Mouse (Mus musculus): ENCODE results near the gene Copa. TPM values are rescaled to one million over a fixed set of nuclear protein-coding genes. Genes with fewer than 3 reads are reported as not detected.

Copa gene
- total and polyA plus RNA-seq, 3 experiments: 81.2 to 118 (median 92.3) TPM

- peak; percentile 94 for TF ChIP-seq CHD1 (IDR thresholded peaks at IDR 0.05; ENCODE audit: low read depth, low read length)
- TF ChIP-seq TAL1 (IDR thresholded peaks at IDR 0.05; ENCODE audit: low read length): peak; percentile 41
- no peak for TF ChIP-seq MAFK (IDR thresholded peaks at IDR 0.05; ENCODE audit: borderline replicate concordance, low read depth, low read length)
- TF ChIP-seq JUND (IDR thresholded peaks at IDR 0.05; ENCODE audit: low read depth, low read length): no peak
These were observed 66.9 kb downstream of the Copa start (continued) for GRCm38 (mm10) chr1:172148955-172149815.

GRCm38 (mm10) chr1:172154536-172154935 lies 72.2 kb downstream of the Copa start:
- TF ChIP-seq USF1 (IDR thresholded peaks at IDR 0.05; ENCODE audit: low read depth, low read length) (no peak), RAD21 (IDR thresholded peaks at IDR 0.05; ENCODE audit: low read depth, low read length) (no peak), ELF1 (IDR thresholded peaks at IDR 0.05; ENCODE audit: low read depth, low read length) (no peak)
- no peaks in the 10 kb centered on the region for H3K9me3 ChIP-seq (replicated peaks; ENCODE audit: insufficient read depth, low read length)
- no peaks in the 10 kb centered on the region for H3K27me3 ChIP-seq (ENCODE audit: control insufficient read depth in 1 of 2, insufficient read depth in 2 of 2, low read length in 2 of 2)
- peaks cover 9 to 12% of the 10 kb centered on the region in 2 experiments for H3K36me3 ChIP-seq (ENCODE audit: control insufficient read depth in 1 of 2, insufficient read depth in 2 of 2, low read length in 2 of 2)
- no peak for DNase-seq (ENCODE audit: low read depth, low spot score)
- H3K79me2 ChIP-seq (ENCODE audit: control insufficient read depth, insufficient read depth, low read length, poor library complexity): peaks cover 17% of the 10 kb centered on the region
- no peak overlapping the region for H3K4me3 ChIP-seq (ENCODE audit: control insufficient read depth in 1 of 2, insufficient read depth in 1 of 2, low read depth in 2 of 2, low read length in 2 of 2)
- peaks cover 3 to 7% of the 10 kb centered on the region in 2 experiments; a peak in 3 of 4 replicates for H3K4me1 ChIP-seq (ENCODE audit: control insufficient read depth in 1 of 2, insufficient read depth in 2 of 2, low read length in 2 of 2)
- no peak overlapping the region for H3K27ac ChIP-seq (ENCODE audit: control insufficient read depth, low read depth, low read length)
- no peak overlapping the region for H3K9ac ChIP-seq (ENCODE audit: control insufficient read depth, low read depth, low read length, poor library complexity, severe bottlenecking)

- no peak for DNase-seq (ENCODE audit: low read depth, low spot score)
- Histone ChIP-seq H3K79me2 (ENCODE audit: control insufficient read depth, insufficient read depth, low read length, poor library complexity) (peaks cover 13% of the 10 kb centered on the region), H3K36me3 (ENCODE audit: control insufficient read depth in 1 of 2, insufficient read depth in 2 of 2, low read length in 2 of 2) (peaks cover 4 to 12% of the 10 kb centered on the region in 2 experiments), H3K4me3 (ENCODE audit: control insufficient read depth in 1 of 2, insufficient read depth in 1 of 2, low read depth in 2 of 2, low read length in 2 of 2) (no peak overlapping the region), H3K27ac (ENCODE audit: control insufficient read depth, low read depth, low read length) (no peak overlapping the region), H3K27me3 (ENCODE audit: control insufficient read depth in 1 of 2, insufficient read depth in 2 of 2, low read length in 2 of 2) (no peaks in the 10 kb centered on the region), H3K4me1 (ENCODE audit: control insufficient read depth in 1 of 2, insufficient read depth in 2 of 2, low read length in 2 of 2) (peaks cover 3 to 5% of the 10 kb centered on the region in 2 experiments; a peak in 2 of 4 replicates), H3K9me3 (replicated peaks; ENCODE audit: insufficient read depth, low read length) (no peaks in the 10 kb centered on the region), H3K9ac (ENCODE audit: control insufficient read depth, low read depth, low read length, poor library complexity, severe bottlenecking) (no peak overlapping the region)
- TF ChIP-seq ZKSCAN1 (IDR thresholded peaks at IDR 0.05; ENCODE audit: low read depth, low read length): no peak
- no peak for TF ChIP-seq EP300 (IDR thresholded peaks at IDR 0.05; ENCODE audit: low read depth in 1 of 2, low read length in 2 of 2)
- no peak for TF ChIP-seq POLR2A (IDR thresholded peaks at IDR 0.05; ENCODE audit: control insufficient read depth in 1 of 2, insufficient read depth in 1 of 2, low read depth in 1 of 2, low read length in 2 of 2, poor library complexity in 1 of 2)
These were observed 73.2 kb downstream of the Copa start for GRCm38 (mm10) chr1:172155518-172155917.

GRCm38 (mm10) chr1:172159970-172160369 lies 77.6 kb downstream of the Copa start:
- Histone ChIP-seq H3K4me3 (ENCODE audit: control insufficient read depth in 1 of 2, insufficient read depth in 1 of 2, low read depth in 2 of 2, low read length in 2 of 2) (no peak overlapping the region), H3K27me3 (ENCODE audit: control insufficient read depth in 1 of 2, insufficient read depth in 2 of 2, low read length in 2 of 2) (no peaks in the 10 kb centered on the region), H3K27ac (ENCODE audit: control insufficient read depth, low read depth, low read length) (no peak overlapping the region), H3K79me2 (ENCODE audit: control insufficient read depth, insufficient read depth, low read length, poor library complexity) (peaks cover 8% of the 10 kb centered on the region), H3K4me1 (ENCODE audit: control insufficient read depth in 1 of 2, insufficient read depth in 2 of 2, low read length in 2 of 2) (peaks cover 3 to 5% of the 10 kb centered on the region in 2 experiments; a peak in 2 of 4 replicates), H3K9me3 (replicated peaks; ENCODE audit: insufficient read depth, low read length) (no peaks in the 10 kb centered on the region), H3K9ac (ENCODE audit: control insufficient read depth, low read depth, low read length, poor library complexity, severe bottlenecking) (no peak overlapping the region), H3K36me3 (ENCODE audit: control insufficient read depth in 1 of 2, insufficient read depth in 2 of 2, low read length in 2 of 2) (peaks cover 6 to 15% of the 10 kb centered on the region in 2 experiments)
- DNase-seq (ENCODE audit: low read depth, low spot score): no peak
- no peak for TF ChIP-seq ZNF384 (IDR thresholded peaks at IDR 0.05; ENCODE audit: low read depth, low read length)
- TF ChIP-seq TBP (IDR thresholded peaks at IDR 0.05; ENCODE audit: low read depth, low read length): no peak
- no peak for TF ChIP-seq CHD1 (IDR thresholded peaks at IDR 0.05; ENCODE audit: low read depth, low read length)
- TF ChIP-seq USF2 (IDR thresholded peaks at IDR 0.05; ENCODE audit: borderline replicate concordance in 1 of 2, insufficient read depth in 1 of 2, low read depth in 1 of 2, low read length in 2 of 2): no peak
- TF ChIP-seq MYB (IDR thresholded peaks at IDR 0.05; ENCODE audit: low read depth, low read length): no peak
- TF ChIP-seq MAFK (IDR thresholded peaks at IDR 0.05; ENCODE audit: borderline replicate concordance, low read depth, low read length): no peak
- TF ChIP-seq MAX (IDR thresholded peaks at IDR 0.05; ENCODE audit: low read length): no peak
- TF ChIP-seq TAL1 (IDR thresholded peaks at IDR 0.05; ENCODE audit: low read length): no peak
- no peak for TF ChIP-seq CTCF (IDR thresholded peaks at IDR 0.05 in 2 of 3, conservative IDR thresholded peaks at IDR 0.05 in 1 of 3; ENCODE audit: control insufficient read depth in 1 of 3, insufficient read depth in 1 of 3, low read depth in 2 of 3, low read length in 3 of 3, poor library complexity in 1 of 3, severe bottlenecking in 1 of 3)
